Mouse (Mus musculus): ENCODE data around the gene Serp2.
A peak's percentile ranks its signal among the peaks of the same experiment; 100 is the strongest.

Serp2 gene

DNA sequence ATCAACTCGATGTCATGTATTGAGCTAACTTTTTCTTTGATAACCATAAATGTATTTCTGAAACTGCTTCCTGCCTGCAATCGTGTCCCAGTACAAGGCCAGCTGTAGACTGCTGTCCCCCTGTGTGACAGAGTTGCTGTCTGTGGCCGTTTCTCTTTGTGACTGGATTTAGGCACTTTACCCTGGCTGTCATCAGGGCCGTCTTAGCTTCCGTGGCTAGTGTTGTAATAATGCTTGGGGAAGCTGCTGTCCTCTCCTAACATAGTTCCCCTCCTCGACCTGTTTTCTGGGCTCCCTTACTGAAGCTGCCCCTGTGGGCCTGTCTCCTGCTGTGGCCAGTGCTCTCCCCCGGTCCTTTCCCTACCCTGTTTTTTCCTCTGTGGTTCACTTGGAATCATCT, 58.5 kb downstream of the Serp2 start:
- no peak for DNase-seq (ENCODE audit: low read depth, low spot score)

DNA sequence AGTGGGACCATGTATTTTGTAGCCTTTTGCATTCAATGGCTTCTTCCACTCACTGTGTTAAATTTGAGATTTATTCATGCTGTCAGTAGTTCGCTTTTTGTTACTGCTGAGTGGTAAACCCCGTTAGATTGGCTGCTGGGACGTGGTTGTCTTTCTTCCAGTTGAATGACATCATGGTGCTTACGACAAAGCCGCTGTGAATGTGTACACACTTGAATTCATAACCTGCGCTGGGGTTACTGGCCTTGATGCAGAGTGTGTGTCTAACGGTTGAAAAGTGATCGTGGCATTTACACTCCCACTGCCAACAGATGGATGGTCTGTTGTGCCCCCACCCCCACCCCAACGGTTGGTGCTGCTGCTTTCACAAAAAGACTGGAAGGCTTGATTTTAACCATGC, 59.5 kb downstream of the Serp2 start:
- no peak for DNase-seq (ENCODE audit: low read depth, low spot score)

DNA sequence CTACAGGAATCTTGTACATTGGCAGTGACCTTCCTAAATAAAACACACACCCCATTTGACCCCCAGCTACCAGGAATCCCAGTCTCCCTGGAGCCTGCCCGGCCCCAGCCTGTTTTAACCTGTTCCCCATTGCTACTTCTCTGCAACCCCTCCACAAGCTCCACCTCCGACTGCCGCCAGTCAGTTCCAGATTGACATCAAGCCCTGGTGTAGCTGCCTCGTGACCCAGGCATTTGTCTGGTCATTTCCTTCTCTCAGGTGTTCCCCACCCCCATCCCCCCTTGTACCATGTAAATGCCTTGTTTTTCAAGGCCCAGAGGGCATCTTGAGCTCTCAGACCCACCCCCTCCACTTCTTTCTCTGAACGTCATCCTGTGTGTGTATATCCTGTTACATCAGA, 61.7 kb downstream of the Serp2 start:
- DNase-seq (ENCODE audit: low read depth, low spot score) = no peak

DNA sequence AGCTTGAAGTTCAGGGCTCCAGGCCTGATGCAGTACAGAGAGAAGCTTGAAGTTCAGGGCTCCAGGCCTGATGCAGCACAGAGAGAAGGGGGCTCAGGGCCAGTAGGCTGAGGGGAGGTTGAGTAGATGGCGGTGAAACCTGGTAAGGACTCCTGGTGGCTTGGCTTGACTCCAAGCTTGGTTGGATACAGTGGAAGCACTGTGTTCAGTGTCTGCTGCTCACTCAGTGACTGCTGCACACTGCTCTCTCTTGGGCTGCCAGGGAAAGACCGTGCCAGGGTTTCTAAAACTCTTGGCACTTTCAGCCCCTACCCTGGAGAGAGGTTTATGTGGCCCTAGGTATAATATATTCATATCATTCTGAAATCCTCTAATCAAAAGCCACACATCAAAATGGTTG, 67.6 kb downstream of the Serp2 start:
- peak; percentile 60 for DNase-seq (ENCODE audit: low read depth, low spot score)

DNA sequence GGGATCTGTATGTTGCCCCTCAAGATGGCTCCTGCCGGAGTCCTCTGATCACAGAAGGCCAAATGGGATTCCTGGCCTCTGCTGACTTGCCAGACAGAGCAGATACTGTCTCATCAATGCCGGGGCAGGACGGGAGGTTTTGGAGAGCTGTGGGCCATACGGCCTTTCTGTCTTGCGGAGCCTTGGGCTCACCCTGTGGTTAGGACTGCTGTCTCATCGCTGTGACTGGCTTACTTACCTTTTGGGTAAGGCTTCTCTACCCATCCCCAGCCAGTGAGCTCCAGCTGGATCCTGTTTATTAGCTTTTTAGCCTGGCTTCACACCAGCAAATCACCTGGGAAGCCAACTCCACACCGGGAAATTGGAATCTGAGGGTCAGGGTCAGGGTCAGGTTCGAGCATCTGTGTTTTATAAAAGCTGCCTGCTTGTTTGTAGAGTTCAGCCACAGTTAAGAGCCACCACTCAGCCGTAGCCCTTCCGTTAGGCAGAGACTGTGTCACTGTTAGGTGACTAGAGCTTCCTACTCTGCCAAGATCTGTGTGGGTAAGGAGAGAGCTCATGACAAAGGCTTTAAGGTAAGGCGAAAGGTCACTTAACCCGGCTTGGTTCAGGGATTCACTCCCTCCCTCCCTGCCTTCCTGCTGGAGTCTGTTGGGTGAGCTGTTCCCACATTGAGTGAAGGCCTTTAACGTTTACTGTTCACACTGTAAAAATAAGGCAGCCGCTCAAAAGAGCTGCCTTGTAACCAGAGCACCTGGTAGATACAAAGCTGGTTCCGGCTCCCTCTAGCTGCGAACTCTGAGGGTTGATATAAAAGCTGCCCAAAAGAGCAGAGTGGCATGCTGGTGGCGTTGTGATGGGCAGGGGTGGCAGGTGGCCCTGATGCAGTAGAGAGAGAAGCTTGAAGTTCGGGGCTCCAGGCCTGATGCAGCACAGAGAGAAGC, 68.3 kb downstream of the Serp2 start:
- DNase-seq (ENCODE audit: low read depth, low spot score) = peak; percentile 70

DNA sequence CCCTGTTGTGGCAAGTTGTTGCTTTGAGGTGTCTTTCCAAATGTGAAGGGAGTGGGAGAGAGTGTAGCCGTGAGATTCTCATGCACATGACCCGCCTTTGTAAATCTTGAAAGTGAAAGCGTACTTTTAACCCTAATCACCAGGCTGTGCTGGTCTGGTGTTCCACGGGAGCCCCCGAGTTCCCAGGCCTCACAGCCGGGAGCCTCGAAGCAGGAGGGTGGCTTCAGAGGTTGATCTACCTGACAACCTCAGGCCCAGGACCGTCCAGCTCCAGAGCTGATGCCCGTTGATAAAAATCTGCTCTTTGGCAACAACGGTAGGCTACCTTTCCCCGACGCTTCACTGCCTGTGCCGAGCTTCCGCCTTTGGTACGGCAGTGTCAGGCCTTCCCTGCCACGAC, 69.1 kb downstream of the Serp2 start:
- no peak for DNase-seq (ENCODE audit: low read depth, low spot score)

DNA sequence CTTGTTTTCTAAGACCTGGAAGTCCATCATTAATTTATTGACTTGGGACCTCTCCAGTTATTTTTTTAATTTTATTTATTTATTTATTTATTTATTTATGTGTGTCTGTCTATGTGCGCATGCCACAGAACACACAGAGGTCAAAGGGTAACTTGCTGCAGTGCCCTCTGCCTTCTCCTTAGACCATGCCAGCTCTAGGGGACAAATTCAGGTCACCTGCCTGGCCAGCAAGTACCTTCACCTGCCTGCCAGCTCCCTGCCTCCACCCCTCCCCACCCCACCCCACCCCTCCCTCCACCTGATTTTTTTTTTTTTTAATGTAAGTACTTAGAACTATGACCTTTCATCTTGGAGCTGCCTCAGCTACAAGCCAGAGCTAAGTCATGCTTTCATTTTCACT, 73.0 kb downstream of the Serp2 start:
- DNase-seq (ENCODE audit: low read depth, low spot score) = no peak

Measured in brain, adult 2 months (tissue).